Comparison of ENCODE assay signal across 24 mouse cellular contexts in the genomic region with DNA sequence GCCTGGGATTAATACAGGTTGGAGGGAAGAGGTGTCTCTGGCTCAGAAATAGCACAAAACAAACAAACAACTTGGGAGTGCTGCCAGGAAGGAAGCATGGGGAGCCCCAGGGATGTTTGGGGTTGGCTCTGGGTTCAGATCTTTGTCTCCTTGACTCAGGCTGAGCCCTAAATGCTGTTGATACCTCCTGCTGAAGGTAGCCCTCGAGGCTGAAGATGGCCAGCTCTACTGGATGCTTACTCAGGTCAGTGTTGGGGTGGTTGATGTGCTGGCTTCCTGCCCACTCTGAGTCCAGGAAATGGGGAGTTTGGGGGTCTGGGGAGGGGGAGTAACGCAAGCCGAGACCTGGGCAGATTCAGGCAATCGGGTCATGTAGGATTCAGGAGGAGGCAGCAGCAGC. TPM values are rescaled to one million over a fixed set of nuclear protein-coding genes. Genes with fewer than 3 reads are reported as not detected.
A peak's percentile ranks its signal among the peaks of the same experiment; 100 is the strongest.
DNase-seq lines count a peak whose midpoint lies in the region; ATAC-seq and TF ChIP-seq lines count a peak whose summit lies in the region.
"Had no signal": no experiment of that assay in that cellular context is flagged by ENCODE, and none has a peak within 500 bp of the region (broad histone marks: within the 10 kb centered on the region; RNA-seq: fewer than 3 reads in every experiment).

No protein-coding gene starts in this region.

- H3K27ac ChIP-seq in hindbrain, embryonic 14.5 days: no peak overlapping the region
- H3K27ac ChIP-seq in hindbrain, embryonic 11.5 days (ENCODE audit: low read depth, low read length): no peak overlapping the region
- no peak overlapping the region for H3K27ac ChIP-seq in midbrain, postnatal 0 days (ENCODE audit: low read depth, low read length)
- H3K27ac ChIP-seq: midbrain, embryonic 12.5 days had no signal

- H3K4me2 ChIP-seq in hindbrain, embryonic 14.5 days (replicated peaks): peak overlapping the region; percentile 72
- no peak overlapping the region for H3K4me2 ChIP-seq in hindbrain, embryonic 11.5 days (replicated peaks; ENCODE audit: low read depth, low read length)
- peak overlapping the region; percentile 98 for H3K4me2 ChIP-seq in midbrain, postnatal 0 days (ENCODE audit: low read depth, low read length, poor library complexity, severe bottlenecking)

- no peaks in the 10 kb centered on the region for H3K36me3 ChIP-seq in hindbrain, embryonic 14.5 days (replicated peaks; ENCODE audit: control insufficient read depth, insufficient read depth)
- H3K36me3 ChIP-seq in hindbrain, embryonic 11.5 days (ENCODE audit: control insufficient read depth, insufficient read depth, low read length): no peaks in the 10 kb centered on the region
- no peaks in the 10 kb centered on the region for H3K36me3 ChIP-seq in midbrain, postnatal 0 days (ENCODE audit: insufficient read depth, low read length)
- H3K36me3 ChIP-seq: midbrain, embryonic 12.5 days had no signal

- no peaks in the 10 kb centered on the region for H3K9me3 ChIP-seq in hindbrain, embryonic 14.5 days (ENCODE audit: control insufficient read depth, low read length)
- no peaks in the 10 kb centered on the region for H3K9me3 ChIP-seq in hindbrain, embryonic 11.5 days (ENCODE audit: control insufficient read depth, low read length)
- no peaks in the 10 kb centered on the region for H3K9me3 ChIP-seq in midbrain, postnatal 0 days (ENCODE audit: low read length)
- H3K9me3 ChIP-seq: midbrain, embryonic 12.5 days had no signal

- H3K27me3 ChIP-seq in hindbrain, embryonic 14.5 days (ENCODE audit: control insufficient read depth, insufficient read depth, low read length): peaks cover 6% of the 10 kb centered on the region; the same call in 1 of the 2 replicates
- H3K27me3 ChIP-seq in hindbrain, embryonic 11.5 days (ENCODE audit: control insufficient read depth, insufficient read depth, low read length): peaks cover 18% of the 10 kb centered on the region; the same call in 1 of the 2 replicates
- no peaks in the 10 kb centered on the region for H3K27me3 ChIP-seq in midbrain, postnatal 0 days (ENCODE audit: insufficient read depth, low read length)

- WGBS in hindbrain, embryonic 14.5 days: 77% methylated on average over 4 of the region's 4 CpGs
- 83% methylated on average over 4 of the region's 4 CpGs for WGBS in hindbrain, embryonic 11.5 days
- 69% methylated on average over 4 of the region's 4 CpGs for WGBS in midbrain, postnatal 0 days

- TF ChIP-seq CTCF in midbrain, postnatal 0 days (IDR thresholded peaks at IDR 0.05): no peak

- peaks cover 31% of the 10 kb centered on the region for H3K4me1 ChIP-seq in hindbrain, embryonic 14.5 days (replicated peaks; ENCODE audit: control insufficient read depth, insufficient read depth, low read length)
- H3K4me1 ChIP-seq in hindbrain, embryonic 11.5 days (replicated peaks; ENCODE audit: control insufficient read depth, insufficient read depth, low read length): peaks cover 16% of the 10 kb centered on the region
- peaks cover 23% of the 10 kb centered on the region; the same call in 1 of the 2 replicates for H3K4me1 ChIP-seq in midbrain, postnatal 0 days (ENCODE audit: insufficient read depth, low read length)

- DNase-seq in cerebellum, adult 9-10 months: peak; percentile 57
- DNase-seq in cerebellum, postnatal 4 days (ENCODE audit: low spot score in 2 of 2): no peak
- no peak for DNase-seq in hindbrain, embryonic 14.5 days (ENCODE audit: low spot score)
- no peak for DNase-seq in hindbrain, embryonic 11.5 days (ENCODE audit: low spot score)
- DNase-seq in cerebellum, postnatal 14 days: peak; percentile 27 to 41
- no peak for DNase-seq in midbrain, postnatal 0 days (ENCODE audit: low spot score)
- DNase-seq in adrenal gland, postnatal 25 days: no peak
- DNase-seq: adrenal gland, adult 2 months; gastrocnemius, postnatal 10 days; kidney, adult 8-10 months; kidney, postnatal 25 days; layer of hippocampus, adult 9-11 months; lung, adult 2 months; lung, postnatal 4 days; thymus, postnatal 25 days had no signal

- no peak for ATAC-seq in hindbrain, embryonic 14.5 days (ENCODE audit: low FRiP score)
- ATAC-seq in hindbrain, embryonic 11.5 days (ENCODE audit: low FRiP score): no peak
- no peak for ATAC-seq in midbrain, postnatal 0 days (ENCODE audit: low FRiP score)

- no peak overlapping the region; the same call in 1 of the 2 replicates for H3K4me3 ChIP-seq in hindbrain, embryonic 14.5 days (replicated peaks; ENCODE audit: low read length)
- no peak overlapping the region for H3K4me3 ChIP-seq in hindbrain, embryonic 11.5 days (ENCODE audit: low read depth, low read length)
- no peak overlapping the region; the same call in 1 of the 2 replicates for H3K4me3 ChIP-seq in midbrain, postnatal 0 days (ENCODE audit: low read depth, low read length)

- no peak overlapping the region for H3K9ac ChIP-seq in hindbrain, embryonic 14.5 days
- H3K9ac ChIP-seq in hindbrain, embryonic 11.5 days (ENCODE audit: low read depth, low read length): no peak overlapping the region
- H3K9ac ChIP-seq in midbrain, postnatal 0 days (replicated peaks; ENCODE audit: low read length, poor library complexity, severe bottlenecking): no peak overlapping the region
- H3K9ac ChIP-seq: midbrain, embryonic 12.5 days had no signal

RNA-seq across cellular contexts. Expression of a gene that starts 1.1 kb away (rescaled TPM):
- polyA plus RNA-seq in hindbrain, embryonic 14.5 days (2014; fragmentation: Nextera tagmentation; extraction: Ambion mirVana): 133 and 142 TPM in 2 replicates
- 19.1 and 20.9 TPM in 2 replicates for polyA plus RNA-seq in hindbrain, embryonic 11.5 days (2014; fragmentation: Nextera tagmentation; extraction: Ambion mirVana)
- total RNA-seq in midbrain, postnatal 0 days (2014; rRNA removed): 144 and 175 TPM in 2 replicates
- 94.2 and 99.9 TPM in 2 replicates for polyA plus RNA-seq in midbrain, postnatal 0 days (2015; fragmentation: Nextera tagmentation; extraction: Ambion mirVana)
- 3.9 and 4.7 TPM in 2 replicates for total RNA-seq in adrenal gland, postnatal 25 days (2021)
- total RNA-seq: neutrophil, adult 5-6 weeks had no signal

RNA-seq across cellular contexts. Expression of a gene that starts 23.8 kb away (rescaled TPM):
- polyA plus RNA-seq in hindbrain, embryonic 14.5 days (2014; fragmentation: Nextera tagmentation; extraction: Ambion mirVana): not detected in 2 replicates
- not detected in 2 replicates for polyA plus RNA-seq in hindbrain, embryonic 11.5 days (2014; fragmentation: Nextera tagmentation; extraction: Ambion mirVana)
- total RNA-seq in midbrain, postnatal 0 days (2014; rRNA removed): not detected in 2 replicates
- not detected in 2 replicates for polyA plus RNA-seq in midbrain, postnatal 0 days (2015; fragmentation: Nextera tagmentation; extraction: Ambion mirVana)
- not detected in 2 replicates for total RNA-seq in adrenal gland, postnatal 25 days (2021)
- total RNA-seq: adrenal gland, adult 2 months; CH12.LX; gastrocnemius, postnatal 10 days; heart, adult 8-10 months; left cerebral cortex, postnatal 10 days; neutrophil, adult 5-6 weeks had no signal
- polyA plus RNA-seq: adrenal gland, adult 2 months; frontal cortex, adult 2 months; heart, embryonic 16.5 days; limb, embryonic 14.5 days; lung, adult 2 months; midbrain, embryonic 12.5 days; testis, adult 2 months had no signal

RNA-seq across cellular contexts. Expression of a gene that starts 35.8 kb away (rescaled TPM):
- 46.4 and 50.2 TPM in 2 replicates for polyA plus RNA-seq in hindbrain, embryonic 14.5 days (2014; fragmentation: Nextera tagmentation; extraction: Ambion mirVana)
- 53.3 and 59.8 TPM in 2 replicates for polyA plus RNA-seq in hindbrain, embryonic 11.5 days (2014; fragmentation: Nextera tagmentation; extraction: Ambion mirVana)
- total RNA-seq in midbrain, postnatal 0 days (2014; rRNA removed): 27.4 and 31.6 TPM in 2 replicates
- polyA plus RNA-seq in midbrain, postnatal 0 days (2015; fragmentation: Nextera tagmentation; extraction: Ambion mirVana): 38.0 and 41.3 TPM in 2 replicates
- total RNA-seq in adrenal gland, postnatal 25 days (2021): 50.3 and 56.9 TPM in 2 replicates

RNA-seq across cellular contexts. Expression of a gene that starts 39.1 kb away (rescaled TPM):
- not detected in 2 replicates for polyA plus RNA-seq in hindbrain, embryonic 14.5 days (2014; fragmentation: Nextera tagmentation; extraction: Ambion mirVana)
- not detected in 2 replicates for polyA plus RNA-seq in hindbrain, embryonic 11.5 days (2014; fragmentation: Nextera tagmentation; extraction: Ambion mirVana)
- not detected in 2 replicates for total RNA-seq in midbrain, postnatal 0 days (2014; rRNA removed)
- polyA plus RNA-seq in midbrain, postnatal 0 days (2015; fragmentation: Nextera tagmentation; extraction: Ambion mirVana): not detected in 2 replicates
- not detected in 2 replicates for total RNA-seq in adrenal gland, postnatal 25 days (2021)
- total RNA-seq: adrenal gland, adult 2 months; CH12.LX; gastrocnemius, postnatal 10 days; heart, adult 8-10 months; left cerebral cortex, postnatal 10 days; neutrophil, adult 5-6 weeks had no signal
- polyA plus RNA-seq: adrenal gland, adult 2 months; frontal cortex, adult 2 months; heart, embryonic 16.5 days; limb, embryonic 14.5 days; lung, adult 2 months; midbrain, embryonic 12.5 days; testis, adult 2 months had no signal

RNA-seq across cellular contexts. Expression of a gene that starts 47.7 kb away (rescaled TPM):
- polyA plus RNA-seq in hindbrain, embryonic 14.5 days (2014; fragmentation: Nextera tagmentation; extraction: Ambion mirVana): 0.15 TPM in 1 of 2 replicates, not detected in the other
- polyA plus RNA-seq in hindbrain, embryonic 11.5 days (2014; fragmentation: Nextera tagmentation; extraction: Ambion mirVana): not detected in 2 replicates
- total RNA-seq in midbrain, postnatal 0 days (2014; rRNA removed): not detected in 2 replicates
- not detected in 2 replicates for polyA plus RNA-seq in midbrain, postnatal 0 days (2015; fragmentation: Nextera tagmentation; extraction: Ambion mirVana)
- total RNA-seq in adrenal gland, postnatal 25 days (2021): not detected in 2 replicates
- total RNA-seq: adrenal gland, adult 2 months; CH12.LX; gastrocnemius, postnatal 10 days; heart, adult 8-10 months; left cerebral cortex, postnatal 10 days; neutrophil, adult 5-6 weeks had no signal
- polyA plus RNA-seq: adrenal gland, adult 2 months; frontal cortex, adult 2 months; heart, embryonic 16.5 days; limb, embryonic 14.5 days; lung, adult 2 months; midbrain, embryonic 12.5 days; testis, adult 2 months had no signal

Comparison
In these comparisons a context has a peak if more than half of its experiments do, and no peak if none do; other contexts are left out.
1. DNase-seq: peak in cerebellum, adult 9-10 months (single experiment) and cerebellum, postnatal 14 days (2 of 2); none in cerebellum, postnatal 4 days (0 of 2), hindbrain, embryonic 14.5 days (single experiment), hindbrain, embryonic 11.5 days (single experiment), midbrain, postnatal 0 days (single experiment) and adrenal gland, postnatal 25 days (single experiment).